Mouse (Mus musculus) kidney, adult 9 months (tissue): Measurements from ENCODE around the gene Ttc9c.
A peak's percentile ranks its signal among the peaks of the same experiment; 100 is the strongest.

ENCODE experiments used
- DNase-seq: peaks from one replicate; pipeline ENCODE4 v3.0.0; 2022

Gene Ttc9c

GRCm38 (mm10) chr19:8829660-8830059, 10.5 kb upstream of the Ttc9c start, which contains the start of gene AC129217.1:
Gene AC129217.1, plus strand, starts transcription at chr19:8829773.
- no peak for DNase-seq

DNA sequence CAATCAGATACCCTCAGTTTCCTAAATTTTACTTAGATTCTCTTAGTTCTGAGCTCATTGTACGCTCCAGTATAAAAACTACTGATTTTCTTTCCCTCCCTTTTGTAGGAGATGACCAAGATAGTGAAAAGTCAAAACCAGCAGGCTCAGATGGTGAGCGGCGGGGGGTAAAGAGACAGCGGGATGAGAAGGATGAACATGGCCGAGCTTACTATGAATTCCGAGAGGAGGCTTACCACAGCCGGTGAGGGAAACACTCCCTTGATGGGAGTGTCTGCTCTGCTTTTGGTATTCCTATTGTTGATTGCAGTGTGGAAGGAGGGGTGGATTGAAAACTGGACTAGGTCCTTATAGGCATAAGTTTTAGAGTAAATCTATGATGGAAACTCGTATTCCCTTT, 3.6 kb upstream of the Ttc9c start:
- DNase-seq: no peak

DNA sequence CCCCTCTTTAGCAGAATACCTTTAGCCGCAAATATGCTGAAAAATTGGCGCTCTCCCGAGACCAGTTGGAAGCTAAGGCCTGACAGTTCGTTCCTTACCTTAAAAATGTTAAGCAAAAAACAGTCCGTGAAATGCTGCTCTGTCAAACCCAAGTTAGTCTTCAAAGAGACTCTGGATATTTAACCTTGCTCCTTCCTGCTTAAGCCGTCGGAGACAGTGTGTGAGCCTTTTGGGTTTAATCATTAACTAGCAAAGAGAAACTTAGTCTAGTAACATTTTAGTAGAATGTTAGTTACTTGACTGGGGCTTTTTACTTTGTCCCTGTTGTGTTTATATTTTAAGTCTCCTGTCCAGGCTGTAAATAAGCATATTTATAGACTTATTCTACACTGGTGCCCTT, 2.0 kb upstream of the Ttc9c start:
- peak; percentile 84 for DNase-seq

GRCm38 (mm10) chr19:8820424-8820956, 1.4 kb upstream of the Ttc9c start:
- DNase-seq: no peak

- DNase-seq: peak; percentile 99
Observed at GRCm38 (mm10) chr19:8819596-8820423, 677 bp upstream of the Ttc9c start, which contains the start of gene Hnrnpul2. Gene Hnrnpul2, plus strand, starts transcription at chr19:8820010.

DNA sequence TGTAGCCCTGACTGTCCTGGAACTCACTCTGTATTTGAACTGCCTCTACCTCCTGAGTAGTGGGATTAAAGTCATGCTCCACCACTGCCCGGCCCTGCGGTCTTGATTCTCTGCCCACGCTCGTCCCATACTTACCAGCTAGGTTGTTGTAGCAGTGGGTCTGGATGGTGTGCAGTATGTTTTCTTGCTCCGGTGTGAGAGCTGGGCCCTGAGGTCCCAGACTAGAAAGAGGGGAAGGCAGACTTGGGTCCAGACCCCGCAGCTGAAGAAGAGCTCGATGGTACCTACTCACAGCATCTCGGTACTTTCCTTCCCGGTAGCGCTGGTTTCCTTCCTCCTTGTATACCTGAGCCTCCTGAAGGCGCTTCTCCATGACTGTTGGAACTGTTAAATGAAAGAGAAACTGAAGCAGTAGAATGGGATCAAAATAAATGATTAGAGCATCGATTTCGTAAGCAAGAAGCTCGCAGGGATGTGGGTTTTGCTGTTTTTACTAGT, 783 bp downstream of the Ttc9c start:
- no peak for DNase-seq

DNA sequence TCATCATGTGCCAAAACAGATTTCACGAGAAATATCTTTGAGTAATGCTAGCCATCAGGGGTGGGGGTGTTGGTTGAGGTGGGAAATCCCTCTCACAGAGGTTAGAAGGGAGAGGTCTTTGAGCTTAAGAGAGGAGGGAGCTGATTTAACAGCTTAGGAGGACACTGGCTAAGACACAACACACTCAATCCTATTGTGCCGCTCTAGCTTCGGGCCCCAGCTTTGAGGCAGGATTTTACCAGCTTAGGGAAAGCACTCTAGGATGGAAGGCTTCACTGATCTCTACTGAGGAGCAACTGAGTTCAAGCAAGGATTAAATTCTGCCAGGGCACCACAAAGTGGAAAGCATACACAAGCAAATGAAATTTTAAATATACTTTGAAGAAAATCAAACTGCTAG, 2.1 kb downstream of the Ttc9c start:
- DNase-seq: no peak

- peak; percentile 74 for DNase-seq
Observed at GRCm38 (mm10) chr19:8815812-8816211, 3.3 kb downstream of the Ttc9c start.

- DNase-seq: no peak
Observed at GRCm38 (mm10) chr19:8806810-8807209, 12.3 kb downstream of the Ttc9c start.

- DNase-seq: no peak
Observed at GRCm38 (mm10) chr19:8803879-8804660, 15.1 kb downstream of the Ttc9c start.

GRCm38 (mm10) chr19:8803204-8803780, 15.8 kb downstream of the Ttc9c start:
- no peak for DNase-seq

DNA sequence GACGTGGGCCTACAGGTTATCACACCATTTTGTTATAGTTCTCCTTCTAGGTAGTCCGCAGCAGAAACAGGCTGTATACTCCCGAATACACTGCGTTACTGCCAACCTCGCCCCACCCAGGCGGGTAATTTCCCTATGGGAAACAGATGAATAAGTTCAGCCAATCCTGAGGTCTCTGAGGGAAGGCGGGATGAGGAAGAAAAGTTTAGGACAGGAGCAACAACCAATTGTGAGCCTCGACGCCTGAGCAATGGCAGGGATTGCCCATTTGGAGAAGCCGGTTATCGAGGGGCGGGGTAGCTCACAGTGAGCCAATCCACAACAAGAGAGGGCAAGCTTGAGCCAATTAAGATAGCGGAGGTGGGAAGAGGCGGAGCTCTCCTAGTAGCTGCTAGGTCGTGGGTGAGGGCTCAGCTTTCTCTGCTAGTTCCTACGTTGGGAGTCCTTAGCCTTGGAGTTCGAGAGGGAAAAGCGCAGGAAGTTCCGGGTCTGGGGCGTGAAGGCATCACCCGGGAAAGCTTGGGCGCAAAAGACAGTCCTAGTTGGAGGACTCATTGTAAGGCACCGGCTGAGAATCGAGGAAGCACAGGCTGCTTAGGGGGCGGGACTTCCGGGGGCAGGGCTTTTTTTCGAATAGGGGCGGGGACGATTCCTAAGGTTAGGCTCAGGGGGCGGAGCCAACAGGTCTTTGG, 16.9 kb downstream of the Ttc9c start, which contains the start of gene Zbtb3:
Gene Zbtb3 (plus strand): TSS at position 426 of the 692 bp plus-strand sequence.
- peak; percentile 98 for DNase-seq

- no peak for DNase-seq
Observed at GRCm38 (mm10) chr19:8798947-8799315, 20.2 kb downstream of the Ttc9c start.

DNA sequence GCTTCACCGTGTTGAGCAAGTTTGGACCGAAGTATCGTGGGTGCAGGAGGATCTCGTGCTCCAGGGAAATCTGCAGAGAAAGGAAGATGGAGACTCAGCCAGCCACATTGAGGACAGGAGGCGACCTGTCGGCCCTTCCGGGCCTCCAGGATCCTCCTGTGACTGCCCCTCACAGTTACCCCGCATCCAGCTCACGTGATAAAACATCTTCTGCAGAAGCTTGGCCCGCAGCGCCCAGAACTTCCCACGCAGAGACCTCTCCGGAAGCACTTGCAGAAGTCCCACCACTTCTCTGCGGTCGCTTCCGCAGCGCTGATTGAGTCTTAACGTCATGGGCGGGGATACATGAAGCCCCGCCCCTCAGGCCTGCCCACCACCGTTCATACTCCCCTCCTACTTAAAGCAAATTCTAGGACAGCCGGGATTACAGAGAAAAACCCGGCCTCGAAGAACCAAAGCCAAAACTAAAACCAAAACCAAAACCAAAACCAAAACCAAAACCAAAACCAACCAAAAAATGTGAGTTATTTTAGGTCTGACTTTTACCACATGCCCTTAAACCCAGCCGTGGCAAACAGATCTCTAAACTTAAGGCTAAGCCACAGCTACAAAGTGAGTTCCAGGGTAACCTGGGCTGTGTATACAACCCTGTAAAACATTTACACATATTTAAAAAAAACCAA, 20.7 kb downstream of the Ttc9c start, which contains the start of gene Polr2g:
Gene Polr2g (minus strand): TSS at position 314 of the 683 bp plus-strand sequence.
- peak; percentile 96 for DNase-seq

- DNase-seq: no peak
Observed at GRCm38 (mm10) chr19:8790171-8790570, 29.0 kb downstream of the Ttc9c start.

GRCm38 (mm10) chr19:8789171-8789570, 30.0 kb downstream of the Ttc9c start:
- no peak for DNase-seq

GRCm38 (mm10) chr19:8788521-8788920, 30.6 kb downstream of the Ttc9c start:
- no peak for DNase-seq

- peak; percentile 98 for DNase-seq
Observed at GRCm38 (mm10) chr19:8786008-8786781, 32.9 kb downstream of the Ttc9c start, which contains the start of gene Taf6l. Gene Taf6l, minus strand, starts transcription at chr19:8786417.

GRCm38 (mm10) chr19:8774951-8775421, 44.1 kb downstream of the Ttc9c start:
- DNase-seq: peak; percentile 37

DNA sequence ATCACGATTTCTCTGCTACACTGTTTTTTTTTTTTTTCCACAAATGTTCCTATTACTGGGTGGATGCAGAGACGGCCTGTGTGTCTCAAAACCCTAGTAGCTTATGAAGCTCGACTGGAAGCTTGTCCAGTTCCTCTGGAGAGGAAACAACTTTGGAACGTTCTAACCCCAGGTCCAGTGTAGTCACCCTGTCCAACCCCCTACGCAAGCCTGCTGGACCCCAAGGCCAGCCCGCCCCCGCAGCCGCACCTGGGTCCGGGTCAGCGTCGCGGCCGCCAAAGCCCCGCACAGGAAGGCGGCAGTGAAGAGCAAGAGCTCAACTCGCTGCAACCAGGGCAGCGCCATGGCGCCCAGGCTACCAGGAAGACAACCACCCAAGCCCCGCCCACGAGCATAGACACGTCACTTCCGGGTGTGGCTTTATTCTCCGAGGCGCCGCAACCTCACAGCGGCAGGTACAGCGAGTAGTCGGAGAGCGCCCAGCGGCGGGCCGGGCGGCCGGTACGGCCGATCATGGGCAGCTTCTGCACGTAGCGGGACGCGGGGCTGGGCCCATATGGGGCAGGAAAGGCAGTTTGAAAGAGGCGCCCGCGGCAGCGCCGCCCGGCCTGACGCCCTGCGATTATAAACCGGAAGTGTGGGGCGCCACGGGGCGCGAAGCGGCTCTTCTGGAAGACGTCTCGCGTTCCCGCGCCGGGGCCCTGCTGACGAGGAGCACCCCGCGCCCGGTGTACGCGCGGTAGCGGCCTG, 44.9 kb downstream of the Ttc9c start, which contains the start of gene Tmem179b:
Gene Tmem179b (minus strand): TSS at position 382 of the 750 bp plus-strand sequence.
- DNase-seq: peak; percentile 97
